ENCODE assay signal across 9 mouse cellular contexts in genomic region chr11:115233526-115234290, GRCm38 (mm10). TPM values are rescaled to one million over a fixed set of nuclear protein-coding genes. Genes with fewer than 3 reads are reported as not detected.
A peak's percentile ranks its signal among the peaks of the same experiment; 100 is the strongest.
DNase-seq lines count a peak whose midpoint lies in the region; ATAC-seq and TF ChIP-seq lines count a peak whose summit lies in the region.
"Had no signal": no experiment of that assay in that cellular context is flagged by ENCODE, and none has a peak within 500 bp of the region (broad histone marks: within the 10 kb centered on the region; RNA-seq: fewer than 3 reads in every experiment).

No protein-coding gene starts in this region.

- peak; percentile 23; the same call in 1 of the 2 replicates for TF ChIP-seq CTCF in liver, embryonic 14.5 days (IDR thresholded peaks at IDR 0.05; ENCODE audit: low read depth)
- TF ChIP-seq CTCF in olfactory bulb, adult 2 months (IDR thresholded peaks at IDR 0.05; ENCODE audit: insufficient read depth, low read depth, low read length) = no peak

- 81% methylated on average over 20 of the region's 20 CpGs for WGBS in liver, embryonic 14.5 days (ENCODE audit: insufficient replicate concordance)
- 46% methylated on average over 20 of the region's 20 CpGs for WGBS in forebrain, embryonic 16.5 days
- 48% methylated on average over 20 of the region's 20 CpGs for WGBS in olfactory bulb, adult 2 months

- no peaks in the 10 kb centered on the region for H3K4me1 ChIP-seq in liver, embryonic 14.5 days (replicated peaks; ENCODE audit: control insufficient read depth in 2 of 2, insufficient read depth in 2 of 2, low read length in 1 of 2)
- peaks cover 34% of the 10 kb centered on the region for H3K4me1 ChIP-seq in forebrain, embryonic 16.5 days (replicated peaks; ENCODE audit: control insufficient read depth, insufficient read depth, low read length)
- H3K4me1 ChIP-seq in olfactory bulb, adult 2 months (ENCODE audit: control insufficient read depth, insufficient read depth, low read length) = peaks cover 51% of the 10 kb centered on the region

- no peak overlapping the region for H3K27ac ChIP-seq in liver, embryonic 14.5 days
- H3K27ac ChIP-seq in forebrain, embryonic 16.5 days (ENCODE audit: low read length) = no peak overlapping the region
- peak overlapping the region; percentile 31; the same call in 1 of the 2 replicates for H3K27ac ChIP-seq in olfactory bulb, adult 2 months (ENCODE audit: insufficient read depth, low read depth, low read length)

- no peak for DNase-seq in liver, embryonic 14.5 days (ENCODE audit: low read depth in 3 of 3, low spot score in 3 of 3)
- DNase-seq in liver = no peak
- peak; percentile 18 to 28 for DNase-seq in left cerebral cortex, adult 18-20 months (ENCODE audit: low spot score in 2 of 2)
- DNase-seq in adrenal gland, adult 2 months = no peak
- DNase-seq: kidney, adult 9 months had no signal

- H3K36me3 ChIP-seq in liver, embryonic 14.5 days (replicated peaks; ENCODE audit: control insufficient read depth, insufficient read depth, low read depth) = no peaks in the 10 kb centered on the region
- H3K36me3 ChIP-seq in forebrain, embryonic 16.5 days (ENCODE audit: control insufficient read depth, insufficient read depth) = no peaks in the 10 kb centered on the region

- TF ChIP-seq EP300 in liver, embryonic 14.5 days (IDR thresholded peaks at IDR 0.05; ENCODE audit: low read depth) = no peak

- H3K9me3 ChIP-seq in liver, embryonic 14.5 days (ENCODE audit: control insufficient read depth, low read length) = no peaks in the 10 kb centered on the region
- H3K9me3 ChIP-seq in forebrain, embryonic 16.5 days (ENCODE audit: control insufficient read depth, low read length) = no peaks in the 10 kb centered on the region

- H3K4me2 ChIP-seq in liver, embryonic 14.5 days (ENCODE audit: low read depth) = no peak overlapping the region
- H3K4me2 ChIP-seq in forebrain, embryonic 16.5 days (ENCODE audit: low read length) = no peak overlapping the region

- ATAC-seq in liver, embryonic 14.5 days (ENCODE audit: insufficient read depth) = no peak
- peak; percentile 44 for ATAC-seq in forebrain, embryonic 16.5 days
- no peak for ATAC-seq in granulocyte monocyte progenitor cell, adult 5-6 weeks (replicated peaks; ENCODE audit: poor library complexity, severe bottlenecking)

- no peaks in the 10 kb centered on the region for H3K27me3 ChIP-seq in liver, embryonic 14.5 days (ENCODE audit: control insufficient read depth, insufficient read depth, low read length)
- no peaks in the 10 kb centered on the region for H3K27me3 ChIP-seq in forebrain, embryonic 16.5 days (replicated peaks; ENCODE audit: control insufficient read depth, insufficient read depth, low read length)

- TF ChIP-seq POLR2A in olfactory bulb, adult 2 months (IDR thresholded peaks at IDR 0.05; ENCODE audit: insufficient read depth, low read depth, low read length) = no peak

- no peak overlapping the region for H3K4me3 ChIP-seq in liver, embryonic 14.5 days (ENCODE audit: insufficient read depth in 1 of 2, low read depth in 2 of 2, low read length in 2 of 2)
- H3K4me3 ChIP-seq in forebrain, embryonic 16.5 days (replicated peaks; ENCODE audit: low read length) = no peak overlapping the region
- H3K4me3 ChIP-seq in olfactory bulb, adult 2 months (ENCODE audit: insufficient read depth, low read depth, low read length) = no peak overlapping the region

- no peak overlapping the region for H3K9ac ChIP-seq in liver, embryonic 14.5 days (replicated peaks)
- no peak overlapping the region for H3K9ac ChIP-seq in forebrain, embryonic 16.5 days (replicated peaks; ENCODE audit: low read depth, low read length)

RNA-seq across cellular contexts. Expression of gene Grin2c, which starts 33.3 kb away (rescaled TPM):
- 0.17 and 0.21 TPM in 2 replicates for polyA plus RNA-seq in liver, embryonic 14.5 days (2012; rRNA removed)
- 0.05 TPM in 1 of 2 replicates, not detected in the other for polyA plus RNA-seq in liver, embryonic 14.5 days (2014; fragmentation: Nextera tagmentation; extraction: Ambion mirVana)
- polyA plus RNA-seq in forebrain, embryonic 16.5 days (2015; fragmentation: Nextera tagmentation; extraction: Ambion mirVana) = 0.29 and 0.37 TPM in 2 replicates
- total RNA-seq in left cerebral cortex, adult 18-20 months (2021) = 10 to 100 TPM; 33.8 to 35.7 TPM
- polyA plus RNA-seq in olfactory bulb, adult 2 months (2012; ENCODE audit: insufficient read depth, insufficient read length, low replicate concordance, missing spikeins) = not detected in 2 replicates
- 1 to 10 TPM; 2.3 to 9.4 TPM for total RNA-seq in adrenal gland, adult 2 months (2021)
- 13.8 and 25.5 TPM in 2 replicates for polyA plus RNA-seq in adrenal gland, adult 2 months (2012; rRNA removed)
- not detected in 2 replicates for total RNA-seq in granulocyte monocyte progenitor cell, adult 5-6 weeks (2014; fragmentation: Nextera tagmentation)
- total RNA-seq in granulocyte monocyte progenitor cell, adult 5-6 weeks (2017) = not detected in 2 replicates
- total RNA-seq: megakaryocyte-erythroid progenitor cell, adult 5-6 weeks had no signal

RNA-seq across cellular contexts. Expression of gene Fdxr, which starts 43.1 kb away (rescaled TPM):
- 11.9 and 13.7 TPM in 2 replicates for polyA plus RNA-seq in liver, embryonic 14.5 days (2012; rRNA removed)
- 12.3 and 13.3 TPM in 2 replicates for polyA plus RNA-seq in liver, embryonic 14.5 days (2014; fragmentation: Nextera tagmentation; extraction: Ambion mirVana)
- 23.2 and 26.9 TPM in 2 replicates for polyA plus RNA-seq in forebrain, embryonic 16.5 days (2015; fragmentation: Nextera tagmentation; extraction: Ambion mirVana)
- total RNA-seq in left cerebral cortex, adult 18-20 months (2021) = 10 to 100 TPM; 13.1 to 18.1 TPM
- polyA plus RNA-seq in olfactory bulb, adult 2 months (2012; ENCODE audit: insufficient read depth, insufficient read length, low replicate concordance, missing spikeins) = not detected in 2 replicates
- 1,000 to 10,000 TPM; 1,196 to 1,476 TPM for total RNA-seq in adrenal gland, adult 2 months (2021)
- 2,178 and 2,420 TPM in 2 replicates for polyA plus RNA-seq in adrenal gland, adult 2 months (2012; rRNA removed)
- 23.9 and 26.4 TPM in 2 replicates for total RNA-seq in granulocyte monocyte progenitor cell, adult 5-6 weeks (2014; fragmentation: Nextera tagmentation)
- 9.7 and 14.2 TPM in 2 replicates for total RNA-seq in granulocyte monocyte progenitor cell, adult 5-6 weeks (2017)

RNA-seq across cellular contexts. Expression of gene Nat9, which starts 46.0 kb away (rescaled TPM):
- polyA plus RNA-seq in liver, embryonic 14.5 days (2012; rRNA removed) = 6.0 and 7.7 TPM in 2 replicates
- polyA plus RNA-seq in liver, embryonic 14.5 days (2014; fragmentation: Nextera tagmentation; extraction: Ambion mirVana) = 8.2 and 8.5 TPM in 2 replicates
- polyA plus RNA-seq in forebrain, embryonic 16.5 days (2015; fragmentation: Nextera tagmentation; extraction: Ambion mirVana) = 20.6 and 24.2 TPM in 2 replicates
- 10 to 100 TPM; 24.3 to 30.5 TPM for total RNA-seq in left cerebral cortex, adult 18-20 months (2021)
- not detected in 2 replicates for polyA plus RNA-seq in olfactory bulb, adult 2 months (2012; ENCODE audit: insufficient read depth, insufficient read length, low replicate concordance, missing spikeins)
- 10 to 100 TPM; 20.0 to 29.2 TPM for total RNA-seq in adrenal gland, adult 2 months (2021)
- 12.0 and 16.2 TPM in 2 replicates for polyA plus RNA-seq in adrenal gland, adult 2 months (2012; rRNA removed)
- 27.1 and 27.5 TPM in 2 replicates for total RNA-seq in granulocyte monocyte progenitor cell, adult 5-6 weeks (2014; fragmentation: Nextera tagmentation)
- 21.3 and 28.0 TPM in 2 replicates for total RNA-seq in granulocyte monocyte progenitor cell, adult 5-6 weeks (2017)

RNA-seq across cellular contexts. Expression of gene Tmem104, which starts 46.4 kb away (rescaled TPM):
- 1.7 and 2.1 TPM in 2 replicates for polyA plus RNA-seq in liver, embryonic 14.5 days (2012; rRNA removed)
- polyA plus RNA-seq in liver, embryonic 14.5 days (2014; fragmentation: Nextera tagmentation; extraction: Ambion mirVana) = 4.0 and 4.1 TPM in 2 replicates
- 11.0 and 11.2 TPM in 2 replicates for polyA plus RNA-seq in forebrain, embryonic 16.5 days (2015; fragmentation: Nextera tagmentation; extraction: Ambion mirVana)
- 10 to 100 TPM; 14.9 to 16.2 TPM for total RNA-seq in left cerebral cortex, adult 18-20 months (2021)
- not detected in 2 replicates for polyA plus RNA-seq in olfactory bulb, adult 2 months (2012; ENCODE audit: insufficient read depth, insufficient read length, low replicate concordance, missing spikeins)
- total RNA-seq in adrenal gland, adult 2 months (2021) = 10 to 100 TPM; 23.7 to 27.9 TPM
- 26.5 and 34.7 TPM in 2 replicates for polyA plus RNA-seq in adrenal gland, adult 2 months (2012; rRNA removed)
- 11.5 and 12.8 TPM in 2 replicates for total RNA-seq in granulocyte monocyte progenitor cell, adult 5-6 weeks (2014; fragmentation: Nextera tagmentation)
- total RNA-seq in granulocyte monocyte progenitor cell, adult 5-6 weeks (2017) = 2.4 and 3.6 TPM in 2 replicates

Comparison
In these comparisons a context has a peak if more than half of its experiments do, and no peak if none do; other contexts are left out.
1. DNase-seq: peak in left cerebral cortex, adult 18-20 months (2 of 2); none in liver, embryonic 14.5 days (0 of 3), liver (single experiment) and adrenal gland, adult 2 months (single experiment).
2. RNA of gene Fdxr, which starts 43.1 kb away (polyA plus RNA-seq): 2,178 to 2,420 TPM in adrenal gland, adult 2 months; 23.2 to 26.9 TPM in forebrain, embryonic 16.5 days, 11.9 to 13.7 TPM in liver, embryonic 14.5 days and not detected in olfactory bulb, adult 2 months; every median in the first group is over 10 times any median in the second.